Mouse (Mus musculus) mature B cell (primary cell): Measurements from ENCODE around the gene Olfr541.
"Not testable (repeated sequence)": the region's sequence is repeated elsewhere in the genome, so short reads cannot be mapped to it uniquely, and the experiment has no call there.

Experiments
- in situ Hi-C: fragments of 300-500 bp; cut with MboI; formaldehyde crosslinking; loops from 2 replicates; pipeline ENCODE4 v1.14.3; 2019

The Olfr541 gene

DNA sequence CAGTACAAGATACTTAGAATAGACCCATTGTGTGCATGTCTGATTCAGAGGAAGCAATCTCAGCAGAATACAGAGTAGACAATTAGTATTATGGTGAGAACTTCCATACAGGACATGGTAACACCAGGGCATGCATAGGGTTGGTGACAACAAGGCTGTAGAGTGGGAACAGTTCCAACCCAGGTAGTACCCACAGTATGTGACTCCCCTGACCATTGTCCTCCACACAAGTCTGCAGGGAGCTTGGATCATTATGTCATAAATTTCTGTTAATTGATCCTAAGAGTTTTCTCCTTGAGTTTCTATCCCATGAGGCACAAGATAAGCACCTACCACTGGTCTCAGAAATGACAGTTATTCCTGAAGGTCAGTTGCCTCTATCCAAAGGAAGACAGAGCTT lies at the start of gene Olfr541:
TSS of gene Olfr541 (plus strand) at position 301 of the 400 bp plus-strand sequence.
- in situ Hi-C loops, result no loop called here

DNA sequence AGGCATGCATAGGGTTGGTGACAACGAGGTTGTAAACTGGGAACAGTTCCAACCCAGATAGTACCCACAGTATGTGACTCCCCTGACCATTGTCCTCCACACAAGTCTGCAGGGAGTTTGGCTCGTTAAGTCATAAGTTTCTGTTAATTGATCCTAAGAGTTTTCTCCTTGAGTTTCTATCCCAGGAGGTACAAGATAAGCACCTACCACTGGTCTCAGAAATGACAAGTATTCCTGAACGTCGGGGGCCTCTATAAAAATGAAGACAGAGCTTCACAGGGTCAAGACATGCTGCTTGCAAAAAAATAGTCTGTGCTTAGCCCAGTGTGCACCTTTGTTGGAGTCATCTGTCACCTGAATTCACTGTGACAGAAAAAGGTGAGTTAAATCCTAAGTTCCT lies 37.4 kb upstream of the Olfr541 start, which contains the start of gene Olfr539:
TSS of gene Olfr539 (plus strand) at position 301 of the 400 bp plus-strand sequence.
- in situ Hi-C loops, result no loop called here

DNA sequence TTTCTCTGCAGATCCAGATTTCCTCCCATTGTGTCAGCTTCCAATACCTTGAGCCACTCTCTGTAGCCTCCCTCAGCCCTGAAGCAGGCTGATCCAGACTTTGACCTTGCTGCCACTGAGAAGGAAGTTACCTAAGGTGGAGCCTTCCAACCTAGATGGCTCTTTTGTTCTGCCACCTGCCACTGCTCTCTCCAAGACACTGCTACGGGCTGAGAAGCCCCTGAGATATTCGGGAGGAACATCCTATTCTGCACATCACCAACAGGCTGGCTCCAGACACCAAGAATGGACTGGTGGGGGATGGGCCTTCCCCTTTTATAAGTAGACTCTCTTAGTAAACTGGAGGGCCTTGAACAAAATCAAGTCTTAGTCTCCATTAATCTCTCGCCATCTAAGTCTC lies 26.4 kb upstream of the Olfr541 start:
- in situ Hi-C loops, result not testable (repeated sequence)

DNA sequence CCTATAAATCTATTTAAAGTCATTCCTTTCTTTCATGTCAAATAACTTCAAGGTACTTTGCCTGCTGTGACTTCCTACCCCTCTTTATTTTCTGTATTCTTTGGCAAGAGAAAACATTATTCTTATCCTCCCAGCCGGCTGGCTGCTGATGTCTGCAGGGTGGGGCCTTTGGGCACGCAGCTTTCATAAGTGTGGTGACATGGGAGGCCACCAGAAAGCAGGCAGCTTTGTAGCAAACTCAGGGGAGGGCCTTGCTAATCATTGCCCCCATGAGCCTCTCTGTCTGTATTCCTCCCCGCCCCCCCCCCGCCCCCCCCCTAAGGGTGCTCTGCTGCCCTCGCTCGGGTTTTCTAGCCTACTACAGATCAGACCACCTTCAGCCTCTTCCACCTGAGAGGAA lies 21.2 kb upstream of the Olfr541 start:
- in situ Hi-C loops, result no loop called here

DNA sequence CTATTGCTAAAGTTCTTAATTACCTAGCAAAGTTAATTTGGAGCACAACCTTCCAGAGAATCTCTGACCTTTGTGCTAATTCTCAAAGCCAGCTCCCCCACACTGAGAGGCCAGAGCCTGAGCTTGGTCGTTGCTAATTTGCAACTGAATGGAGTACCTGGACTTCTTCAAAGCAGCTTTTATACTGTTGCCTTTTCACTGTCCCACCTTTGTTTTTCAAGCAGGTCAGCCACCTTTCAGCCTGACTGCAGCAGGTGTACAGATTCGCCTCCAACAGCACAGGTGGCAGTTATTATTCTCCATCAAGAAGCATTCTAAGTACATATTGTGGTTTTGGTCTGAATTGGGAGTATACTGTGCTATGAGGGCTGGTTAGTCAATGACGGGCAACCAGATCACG lies 17.5 kb upstream of the Olfr541 start:
- in situ Hi-C loops, result not testable (repeated sequence)

DNA sequence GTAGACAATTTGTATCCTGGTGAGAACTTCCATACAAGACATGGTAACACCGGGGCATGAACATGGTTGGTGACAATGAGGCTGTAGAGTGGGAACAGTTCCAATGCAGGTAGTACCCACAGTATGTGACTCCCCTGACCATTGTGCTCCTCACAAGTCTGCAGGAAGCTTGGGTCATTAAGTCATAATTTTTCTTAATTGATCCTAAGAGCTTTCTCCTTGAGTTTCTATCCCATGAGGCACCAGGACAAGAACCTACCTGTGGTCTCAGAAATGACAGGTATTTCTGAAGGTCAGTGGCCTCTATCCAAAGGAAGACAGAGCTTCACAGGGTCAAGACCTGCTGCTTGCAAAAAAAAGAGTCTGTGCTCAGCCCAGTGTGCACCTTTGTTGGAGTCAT lies 15.4 kb upstream of the Olfr541 start, which contains the start of gene Olfr45:
TSS of gene Olfr45 (plus strand) at position 301 of the 400 bp plus-strand sequence.
- in situ Hi-C loops, result no loop called here

DNA sequence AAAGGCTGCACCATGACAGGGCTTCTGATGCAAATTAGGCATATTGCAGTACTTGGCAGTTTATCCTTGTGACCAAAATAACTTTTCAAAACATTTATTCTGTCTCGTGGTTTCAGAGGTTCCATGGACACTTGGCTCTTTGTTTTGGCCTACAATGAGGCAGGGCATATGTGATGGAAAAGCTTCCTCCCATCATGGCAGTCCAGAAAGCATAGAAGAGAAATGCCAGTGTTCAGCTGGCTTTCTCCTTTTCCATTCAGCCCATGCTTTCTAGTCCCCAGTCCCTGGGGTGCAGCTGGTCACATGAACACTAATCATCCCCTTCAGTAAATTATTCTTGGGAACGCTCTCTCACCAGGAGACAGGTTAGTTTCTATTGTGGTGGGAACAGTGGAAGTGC lies 9.3 kb downstream of the Olfr541 start:
- in situ Hi-C loops, result no loop called here

DNA sequence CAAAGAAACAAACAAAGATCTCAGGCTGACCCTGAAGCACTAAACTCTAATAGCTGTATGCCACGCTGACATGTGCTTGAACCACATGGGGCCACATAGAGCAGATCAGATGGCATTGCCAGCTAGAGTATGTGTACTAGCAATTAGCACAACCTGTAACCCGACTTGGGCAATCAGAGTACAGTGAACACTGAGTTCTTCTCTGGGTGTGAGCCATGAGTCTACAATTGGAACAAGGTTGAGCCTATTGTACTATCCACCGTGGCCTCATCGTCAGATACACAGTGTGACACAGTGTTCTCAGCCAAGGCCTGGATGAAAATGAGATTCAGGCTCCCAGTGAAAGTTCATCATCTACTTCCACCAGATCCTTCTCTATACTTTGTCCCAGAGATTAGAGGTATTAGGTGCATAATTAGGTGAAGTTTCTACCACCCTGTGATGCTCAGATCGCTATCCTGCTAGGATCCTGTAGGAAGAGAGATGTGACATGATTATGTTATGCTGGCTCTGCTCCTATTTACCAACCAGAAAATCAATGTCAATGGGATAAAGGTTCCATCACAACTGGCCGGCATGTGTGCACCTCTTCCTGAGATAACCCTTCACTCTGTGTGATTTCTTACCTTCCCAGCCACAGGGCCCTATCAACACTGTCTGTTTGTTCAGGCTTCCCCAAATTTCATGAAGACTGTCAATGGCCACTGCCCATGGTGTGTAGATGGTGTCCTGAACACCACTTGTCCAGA lies 10.6 kb downstream of the Olfr541 start:
- in situ Hi-C loops, result no loop called here

DNA sequence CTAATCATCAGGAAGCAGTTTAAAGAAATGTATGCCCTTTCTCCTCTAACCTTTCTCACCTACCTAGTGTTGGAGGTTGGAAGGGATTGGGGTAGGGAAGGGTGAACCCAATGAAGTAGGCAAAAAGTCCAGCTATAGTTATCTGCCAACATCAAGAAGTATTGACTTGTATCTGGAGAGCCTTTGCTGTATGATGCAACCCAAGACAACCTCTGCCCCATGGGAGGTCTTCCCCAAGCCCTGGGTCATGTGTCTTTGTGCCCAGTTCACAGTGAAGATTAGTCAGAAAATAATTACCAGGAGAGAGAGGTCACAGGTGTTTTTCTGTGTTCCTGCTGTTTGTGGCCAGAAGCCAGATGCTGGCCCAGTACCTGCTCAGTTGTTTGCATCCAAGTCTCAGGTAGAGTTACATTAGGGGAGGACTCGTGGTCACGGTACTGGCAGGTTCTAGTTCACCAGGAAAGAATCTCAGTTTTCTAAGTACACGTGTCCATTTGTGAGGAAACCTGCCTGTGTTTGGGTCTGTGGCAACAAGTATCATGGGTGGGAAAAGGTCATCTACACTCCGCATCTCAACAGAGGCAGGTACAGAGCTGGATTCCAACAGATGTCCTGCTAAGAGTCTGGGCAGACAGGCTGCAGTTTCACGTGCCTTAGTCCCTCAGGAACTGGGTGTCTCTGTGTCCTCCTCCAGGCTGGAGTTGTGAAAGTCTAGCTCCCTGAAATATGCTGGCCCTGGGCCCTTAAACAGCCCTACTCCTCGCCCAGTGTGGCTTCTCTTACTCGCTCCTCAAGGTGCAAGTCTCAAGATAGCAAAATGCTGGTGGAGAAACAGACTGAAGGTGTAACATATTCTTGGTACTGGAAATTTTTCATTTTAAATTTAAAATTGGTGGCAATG lies 20.3 kb downstream of the Olfr541 start:
- in situ Hi-C loops, result no loop called here

DNA sequence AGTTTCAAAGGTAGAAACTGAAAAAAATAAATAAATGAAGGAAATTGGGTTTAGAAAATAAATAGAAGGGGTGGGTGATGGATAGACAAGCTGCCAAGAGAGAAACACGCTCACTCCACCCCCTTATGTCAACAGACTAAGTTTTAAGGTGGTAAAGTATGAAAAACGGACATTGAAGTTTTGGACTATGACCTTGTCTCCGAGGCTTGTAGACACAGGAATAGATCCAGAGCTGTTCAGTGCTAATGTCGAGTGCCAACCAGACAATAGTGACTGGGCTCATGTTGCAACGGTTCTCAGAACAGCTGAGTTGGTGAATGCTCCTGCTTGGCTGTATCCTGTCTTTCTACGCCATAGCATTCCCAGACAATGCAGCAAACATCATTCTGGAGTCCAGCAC lies 24.0 kb downstream of the Olfr541 start:
- in situ Hi-C loops, result no loop called here

DNA sequence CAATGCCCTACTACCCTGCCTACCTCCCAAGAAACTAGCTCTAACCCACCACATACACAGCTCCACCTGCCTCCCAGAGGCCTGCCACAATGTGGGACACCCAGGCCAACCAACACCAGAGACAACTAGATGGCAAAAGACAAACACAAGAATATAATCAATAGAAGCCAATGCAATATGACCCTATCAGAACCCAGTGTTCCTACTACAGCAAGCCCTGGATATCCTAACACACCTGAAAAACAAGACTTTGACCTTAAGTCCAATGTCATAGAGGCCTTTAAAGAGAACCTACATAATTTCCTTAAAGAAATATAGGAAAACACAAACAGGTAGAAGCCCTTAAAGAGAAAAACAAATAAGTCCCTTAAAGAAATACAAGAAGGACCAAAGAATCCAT lies 28.5 kb downstream of the Olfr541 start:
- in situ Hi-C loops, result no loop called here

DNA sequence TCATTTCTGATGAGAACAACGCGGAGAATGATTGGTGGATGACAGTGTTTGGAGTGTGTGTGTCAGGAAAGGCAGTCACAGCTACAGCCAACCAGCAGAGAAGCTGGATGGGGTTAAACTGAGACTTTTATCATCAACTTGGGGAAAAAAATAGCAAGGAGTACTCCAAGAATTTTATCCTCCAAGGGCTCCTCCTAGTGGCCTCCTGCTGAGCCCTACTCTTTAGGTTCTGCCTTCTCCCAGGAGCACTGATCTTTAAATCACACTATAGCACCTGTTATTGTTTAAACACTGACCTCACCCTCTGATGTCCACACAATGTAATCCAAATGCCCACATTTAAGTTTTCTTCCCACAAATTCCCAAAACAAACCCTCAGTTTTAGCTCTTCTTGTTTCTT lies 36.1 kb downstream of the Olfr541 start:
- in situ Hi-C loops, result no loop called here

DNA sequence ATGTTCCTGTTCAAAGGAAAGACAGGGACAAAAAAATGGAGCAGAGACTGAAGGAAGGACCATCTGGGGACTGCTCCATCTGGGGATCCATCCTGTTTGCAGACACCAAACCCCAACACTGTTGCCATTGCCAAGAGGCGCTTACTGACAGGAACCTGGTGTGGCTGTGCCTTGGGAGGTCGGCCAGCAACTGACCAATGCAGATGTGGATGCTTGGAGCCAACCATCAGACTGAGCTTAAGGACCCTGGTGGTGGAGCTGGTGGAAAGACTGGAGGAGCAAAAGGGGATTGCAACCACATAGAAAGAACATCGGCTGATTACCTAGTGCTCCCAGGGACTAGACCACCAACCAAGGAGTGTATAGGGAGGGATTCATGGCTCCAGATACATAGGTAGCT lies 50.3 kb downstream of the Olfr541 start:
- in situ Hi-C loops, result no loop called here

DNA sequence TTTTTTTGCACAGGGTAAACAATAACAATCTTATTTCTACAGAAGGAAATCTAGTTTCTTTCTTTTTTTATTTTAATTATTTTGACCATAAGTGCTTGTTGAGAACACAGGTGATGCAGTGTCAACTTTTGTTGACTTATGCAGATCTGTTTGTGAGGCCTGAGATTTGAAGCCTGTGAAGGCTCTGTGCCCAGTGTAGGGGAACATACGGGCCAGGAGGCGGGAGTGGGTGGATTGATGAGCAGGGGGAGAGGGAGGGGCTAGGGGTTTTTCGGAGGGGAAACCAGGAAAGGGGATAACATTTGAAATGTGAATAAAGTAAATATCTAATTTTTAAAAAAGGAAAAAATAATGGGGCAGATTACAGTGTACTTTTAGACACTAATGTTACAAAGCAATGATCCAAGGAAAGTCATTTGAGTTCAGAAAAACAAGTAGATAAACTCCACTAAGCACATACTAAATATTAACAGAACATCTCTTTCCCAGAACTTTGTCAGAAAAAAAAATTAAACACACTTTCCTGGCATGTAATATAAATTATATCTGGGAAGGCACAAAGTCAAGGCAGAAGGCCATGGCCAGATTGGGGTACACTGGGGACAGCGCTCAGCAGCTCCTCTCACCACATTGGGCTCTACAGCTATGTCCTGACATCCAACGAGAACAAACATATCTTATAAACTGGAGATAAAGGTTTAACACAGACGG lies 51.2 kb downstream of the Olfr541 start:
- in situ Hi-C loops, result no loop called here

DNA sequence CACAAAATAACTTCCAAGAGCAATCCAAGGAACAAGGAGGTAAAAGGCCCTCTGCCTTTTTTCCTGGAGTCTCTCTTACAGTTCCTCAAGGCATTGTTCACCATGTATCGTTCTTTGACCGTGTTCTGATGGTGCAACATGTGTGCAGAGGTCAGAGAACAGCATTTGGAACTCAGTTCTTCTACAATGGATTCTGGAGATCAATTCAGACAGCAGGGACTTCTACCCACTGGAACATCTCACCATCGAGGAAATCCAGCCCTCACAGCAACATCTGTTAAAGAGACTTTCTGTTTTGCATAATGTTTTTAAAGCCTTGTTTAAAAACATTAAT lies 51.7 kb downstream of the Olfr541 start:
- in situ Hi-C loops, result no loop called here

DNA sequence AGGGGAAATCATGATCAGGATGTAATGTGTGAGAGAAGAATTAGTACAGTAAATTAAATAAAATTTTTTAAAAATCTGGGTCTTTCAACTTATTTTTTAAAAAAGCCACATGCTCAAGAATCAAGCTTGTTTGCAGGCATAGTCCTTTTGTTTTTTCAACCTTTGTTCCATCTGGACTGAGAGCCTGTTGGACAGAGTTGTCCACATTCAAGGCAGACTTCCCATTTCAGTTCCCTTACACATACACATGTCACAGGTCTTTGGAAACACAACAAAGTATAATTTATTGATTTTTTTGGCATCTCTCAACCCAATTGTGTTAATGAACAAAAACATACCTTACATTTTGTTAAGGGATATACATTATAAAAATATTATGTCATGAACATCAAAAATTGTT lies 57.5 kb downstream of the Olfr541 start:
- in situ Hi-C loops, result no loop called here
